Mouse (Mus musculus) cerebellum, postnatal 10 days (tissue): ENCODE results near the gene Mettl22.

Experiments used
- DNase-seq, 2 experiments: peaks; one replicate each; pipeline ENCODE4 v3.0.0; 2021; ENCODE audit warnings: mixed read lengths in 2 of 2

Gene Mettl22

GRCm38 (mm10) chr16:8470603-8471481, at the start of gene Mettl22:
Mettl22 (plus strand) TSS chr16:8470788.
- DNase-seq = peak; percentile 94 to 96

- no peak for DNase-seq
Observed at GRCm38 (mm10) chr16:8420842-8421241, 49.7 kb upstream of the Mettl22 start.

GRCm38 (mm10) chr16:8423626-8424114, 46.9 kb upstream of the Mettl22 start:
- no peak for DNase-seq

GRCm38 (mm10) chr16:8424161-8424970, 46.2 kb upstream of the Mettl22 start:
- peak; percentile 35 to 50 for DNase-seq

- peak; percentile 83 to 85 for DNase-seq
Observed at GRCm38 (mm10) chr16:8424971-8425330, 45.6 kb upstream of the Mettl22 start, which contains the start of gene Tmem114. Tmem114 (minus strand) TSS chr16:8425136.

- DNase-seq = no peak
Observed at GRCm38 (mm10) chr16:8425736-8426135, 44.9 kb upstream of the Mettl22 start.

- no peak for DNase-seq
Observed at GRCm38 (mm10) chr16:8429531-8429930, 41.1 kb upstream of the Mettl22 start.

GRCm38 (mm10) chr16:8432616-8433015, 38.0 kb upstream of the Mettl22 start:
- DNase-seq = no peak

- DNase-seq = peak; percentile 78 to 79
Observed at GRCm38 (mm10) chr16:8444911-8445310, 25.7 kb upstream of the Mettl22 start.

GRCm38 (mm10) chr16:8446256-8446655, 24.3 kb upstream of the Mettl22 start:
- DNase-seq = no peak

GRCm38 (mm10) chr16:8453301-8453700, 17.3 kb upstream of the Mettl22 start:
- DNase-seq = no peak

GRCm38 (mm10) chr16:8455221-8455620, 15.4 kb upstream of the Mettl22 start:
- no peak for DNase-seq

- DNase-seq = no peak
Observed at GRCm38 (mm10) chr16:8458391-8458790, 12.2 kb upstream of the Mettl22 start.

- DNase-seq = peak; percentile 88 to 92
Observed at GRCm38 (mm10) chr16:8459098-8459497, 11.5 kb upstream of the Mettl22 start.

GRCm38 (mm10) chr16:8470132-8470531, 456 bp upstream of the Mettl22 start:
- no peak for DNase-seq

- DNase-seq = no peak
Observed at GRCm38 (mm10) chr16:8487396-8488005, 16.9 kb downstream of the Mettl22 start.

- DNase-seq = peak; percentile 40 to 56
Observed at GRCm38 (mm10) chr16:8489340-8489739, 18.8 kb downstream of the Mettl22 start.

- DNase-seq = peak in 1 of 2 experiments; percentile 26
Observed at GRCm38 (mm10) chr16:8491743-8492490, 21.3 kb downstream of the Mettl22 start.

- peak; percentile 86 to 91 for DNase-seq
Observed at GRCm38 (mm10) chr16:8494268-8494667, 23.7 kb downstream of the Mettl22 start.

GRCm38 (mm10) chr16:8496967-8497366, 26.4 kb downstream of the Mettl22 start:
- no peak for DNase-seq

- no peak for DNase-seq
Observed at GRCm38 (mm10) chr16:8504271-8504670, 33.7 kb downstream of the Mettl22 start.

- no peak for DNase-seq
Observed at GRCm38 (mm10) chr16:8509894-8510293, 39.3 kb downstream of the Mettl22 start.
